Mouse (Mus musculus) thymus, postnatal 36 days (tissue): ENCODE results near the gene Tacc3.

ENCODE experiments used
- DNase-seq, 2 experiments: peaks; one replicate each; pipeline ENCODE4 v3.0.0; 2022; ENCODE audit warnings: mixed read lengths in 2 of 2

Gene Tacc3

DNA sequence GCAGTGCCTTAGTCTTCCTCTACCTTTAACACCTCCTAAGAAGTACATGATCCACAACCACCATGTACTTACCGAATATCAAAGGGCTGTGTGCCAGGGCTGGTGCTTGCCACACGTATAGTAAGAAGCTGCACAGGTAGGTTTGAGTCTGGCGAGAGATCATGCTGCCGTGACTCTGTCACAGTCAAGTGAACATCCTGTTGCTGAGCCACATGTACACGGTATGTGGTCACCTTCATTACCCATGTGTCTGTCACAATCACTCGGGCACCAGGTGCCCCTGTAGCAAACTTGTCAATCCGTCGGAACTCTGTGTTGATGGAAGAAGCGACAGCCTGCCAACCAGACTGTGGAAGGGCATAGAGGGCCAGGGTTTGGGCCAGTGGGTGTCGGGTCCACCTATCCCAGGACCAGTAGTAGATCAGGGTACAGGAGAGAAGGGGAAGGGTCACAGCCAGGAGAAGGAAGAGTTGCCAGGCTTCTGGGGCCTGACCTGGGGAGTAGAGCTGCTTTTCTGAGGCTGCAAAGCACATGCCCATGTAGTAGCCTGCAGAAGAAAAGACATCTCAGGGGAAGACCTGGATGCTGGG is 2.6 kb upstream of the Tacc3 start:
- no peak for DNase-seq

DNA sequence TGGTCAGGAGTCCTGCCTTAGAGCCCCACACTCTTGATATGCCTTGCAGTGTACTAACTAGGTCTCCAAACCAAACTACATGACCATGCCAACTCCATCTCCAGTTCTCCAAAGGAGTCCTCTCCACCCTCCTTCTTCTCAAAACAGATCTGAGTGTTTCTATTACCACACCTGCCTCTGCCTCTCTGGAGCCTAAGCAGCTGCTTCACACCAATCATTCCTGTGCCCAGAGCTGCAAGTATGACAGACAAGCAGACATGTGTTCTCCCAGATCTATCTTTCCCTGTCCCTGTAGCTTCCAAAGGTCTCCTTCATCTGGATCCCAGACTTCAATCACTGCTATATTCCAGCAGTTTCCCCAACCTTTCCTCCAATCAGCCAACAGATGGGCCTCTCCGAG is 1.2 kb upstream of the Tacc3 start:
- no peak for DNase-seq

DNA sequence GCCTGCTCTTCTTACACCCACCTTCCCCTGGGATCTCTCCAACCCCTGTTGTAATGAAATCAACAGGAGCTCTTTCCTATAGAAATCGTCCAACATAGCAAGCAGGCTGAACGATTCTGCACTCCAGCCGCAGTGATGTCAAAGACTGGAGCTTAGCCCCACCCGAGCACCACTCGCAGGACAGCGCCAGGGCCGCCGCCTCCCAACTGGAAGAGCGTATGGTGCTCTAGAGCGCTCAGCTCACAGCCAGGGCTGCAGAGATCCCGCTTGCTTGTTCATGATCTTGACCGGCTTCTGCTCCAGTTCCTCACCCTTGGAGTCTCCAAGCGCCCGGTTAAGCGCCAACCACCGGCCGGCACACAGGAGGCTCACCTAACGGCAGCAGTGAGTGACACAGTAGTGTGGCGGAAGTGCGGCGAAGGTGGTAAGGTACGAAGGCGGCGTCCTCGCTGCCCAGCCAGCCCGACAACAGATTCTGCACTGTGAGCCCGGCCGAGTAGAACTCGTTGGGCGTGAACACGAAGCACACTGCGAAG is 609 bp upstream of the Tacc3 start:
- no peak for DNase-seq

DNA sequence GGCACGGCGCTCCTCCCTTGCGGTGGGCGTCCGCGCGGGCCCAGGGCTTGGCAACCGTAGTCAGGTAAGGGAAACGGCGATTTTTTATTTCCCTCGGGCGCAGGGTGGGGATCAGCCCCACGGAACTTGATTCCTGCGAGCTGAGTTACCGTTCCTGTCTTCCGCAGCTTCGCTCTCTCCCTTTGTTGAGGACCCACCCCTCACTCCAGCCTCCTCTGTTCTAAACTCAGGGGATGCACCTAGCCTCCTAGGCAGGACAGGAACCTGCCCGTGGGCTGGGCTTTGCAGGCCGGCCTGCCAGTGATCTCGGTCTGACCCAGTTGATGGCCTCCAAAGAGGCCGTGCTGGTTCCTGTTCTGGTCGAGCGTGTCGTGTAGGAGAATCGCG is 729 bp downstream of the Tacc3 start:
- no peak for DNase-seq

DNA sequence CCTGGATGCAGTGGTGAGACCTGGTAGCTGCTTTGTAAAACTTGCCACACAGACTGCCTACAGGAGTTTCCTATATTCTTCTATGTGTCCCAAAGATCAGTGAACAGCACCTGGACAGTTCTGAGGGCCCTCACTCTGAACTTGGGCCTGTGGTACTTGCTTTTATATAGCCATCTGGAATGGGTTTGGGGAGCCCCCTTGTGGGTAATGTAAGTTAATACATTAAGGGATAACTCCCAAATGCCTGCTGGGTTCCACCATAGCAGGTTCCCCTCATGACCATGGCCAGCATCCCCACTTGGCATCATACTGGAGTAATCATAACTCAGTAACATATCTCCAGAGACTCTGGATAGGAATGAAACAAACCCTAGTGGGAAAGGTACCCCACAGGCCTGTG is 10.3 kb downstream of the Tacc3 start:
- DNase-seq: peak in 1 of 2 experiments; percentile 30

DNA sequence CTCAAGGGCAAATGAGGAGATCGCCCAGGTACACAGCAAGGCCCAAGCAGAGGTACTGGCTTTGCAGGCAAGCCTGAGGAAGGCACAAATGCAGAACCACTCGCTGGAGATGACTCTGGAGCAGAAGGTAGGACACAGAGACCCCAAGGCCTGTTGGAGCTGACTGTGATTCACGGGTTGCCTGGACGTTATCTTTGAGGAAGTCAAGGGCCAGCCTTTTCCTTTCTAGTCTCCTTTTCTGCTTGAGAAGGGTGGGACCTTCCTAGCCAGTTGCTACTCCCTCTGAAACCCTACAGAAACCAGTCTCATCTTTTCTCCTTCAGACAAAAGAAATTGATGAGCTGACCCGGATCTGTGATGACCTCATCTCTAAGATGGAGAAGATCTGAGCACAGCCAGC is 13.7 kb downstream of the Tacc3 start:
- no peak for DNase-seq

DNA sequence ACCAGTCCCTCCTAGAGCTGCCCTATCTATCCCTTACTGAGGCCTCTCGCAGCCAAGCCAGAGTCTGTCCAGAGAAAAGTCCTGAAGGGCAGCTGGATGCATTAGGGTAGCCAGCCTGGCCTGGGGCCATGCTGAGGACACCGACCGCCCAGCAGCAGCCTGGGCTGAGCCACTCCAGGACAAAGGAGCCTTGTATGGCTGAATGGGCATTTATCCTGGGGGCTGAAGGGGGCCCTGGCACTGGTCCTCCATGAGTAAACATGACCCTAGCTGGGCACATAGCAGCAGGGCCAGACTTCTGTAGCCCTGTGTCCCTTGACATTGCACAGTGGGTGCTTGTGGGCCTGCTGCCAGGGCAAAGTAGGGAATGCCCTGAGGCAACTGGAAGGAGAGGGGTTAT is 16.5 kb downstream of the Tacc3 start:
- DNase-seq: no peak

DNA sequence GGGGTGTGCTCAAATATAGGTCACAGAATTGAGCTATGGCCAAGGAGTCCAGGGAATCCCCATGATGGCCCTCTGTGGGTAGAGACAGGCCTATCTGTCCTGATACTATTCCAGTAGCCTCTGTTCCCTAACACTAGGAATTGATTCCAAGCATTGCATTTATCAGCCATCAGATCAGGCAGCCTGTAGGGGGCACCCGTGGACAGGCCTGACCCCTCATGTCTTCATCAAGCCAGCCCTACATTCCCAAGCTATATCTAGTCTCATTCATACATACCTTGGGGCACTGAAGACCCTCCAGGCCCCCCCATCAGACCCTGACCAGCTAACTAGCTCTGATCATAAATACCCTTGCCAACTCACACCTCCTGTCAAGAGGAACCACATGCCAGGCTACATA is 18.0 kb downstream of the Tacc3 start:
- peak in 1 of 2 experiments; percentile 39 for DNase-seq

DNA sequence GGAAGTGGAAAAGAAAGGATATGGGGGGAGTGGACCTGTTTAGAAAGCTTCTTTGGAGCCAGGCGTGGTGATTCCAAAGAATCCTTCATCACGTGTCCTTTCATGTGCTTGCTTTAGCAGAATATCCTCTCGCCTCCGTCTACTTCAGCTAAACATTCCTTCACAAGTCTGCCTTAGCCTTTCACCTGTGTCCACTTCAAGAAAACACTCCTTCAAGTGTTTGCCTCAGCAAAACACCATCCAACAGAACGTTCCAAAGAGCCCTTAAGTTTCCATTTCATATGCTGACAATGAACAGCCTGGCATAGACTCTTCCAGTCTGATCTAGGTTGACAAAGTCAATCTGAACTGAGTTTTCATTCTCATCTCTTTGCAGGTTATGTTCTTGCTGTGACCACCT is 20.3 kb downstream of the Tacc3 start:
- DNase-seq: no peak

DNA sequence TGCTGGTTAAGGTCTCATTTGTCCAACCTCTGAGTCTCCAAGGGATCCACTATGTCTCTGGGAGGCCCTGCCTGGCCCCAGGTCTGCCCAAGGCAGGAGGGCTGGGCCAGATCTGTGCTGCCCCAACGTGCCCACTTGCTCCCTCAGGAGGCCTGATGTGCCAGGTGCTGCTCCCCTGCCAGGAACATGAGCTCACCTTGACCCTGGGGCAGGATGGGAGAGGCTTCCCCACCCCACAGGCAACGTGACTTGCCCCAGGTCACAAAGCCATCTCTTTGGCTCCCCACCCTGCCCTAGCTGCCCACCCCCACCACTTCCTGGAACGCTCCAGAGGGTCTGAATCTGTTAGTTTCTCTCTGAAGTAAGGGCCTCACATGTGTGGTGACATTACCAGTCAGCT is 23.1 kb downstream of the Tacc3 start:
- DNase-seq: no peak

DNA sequence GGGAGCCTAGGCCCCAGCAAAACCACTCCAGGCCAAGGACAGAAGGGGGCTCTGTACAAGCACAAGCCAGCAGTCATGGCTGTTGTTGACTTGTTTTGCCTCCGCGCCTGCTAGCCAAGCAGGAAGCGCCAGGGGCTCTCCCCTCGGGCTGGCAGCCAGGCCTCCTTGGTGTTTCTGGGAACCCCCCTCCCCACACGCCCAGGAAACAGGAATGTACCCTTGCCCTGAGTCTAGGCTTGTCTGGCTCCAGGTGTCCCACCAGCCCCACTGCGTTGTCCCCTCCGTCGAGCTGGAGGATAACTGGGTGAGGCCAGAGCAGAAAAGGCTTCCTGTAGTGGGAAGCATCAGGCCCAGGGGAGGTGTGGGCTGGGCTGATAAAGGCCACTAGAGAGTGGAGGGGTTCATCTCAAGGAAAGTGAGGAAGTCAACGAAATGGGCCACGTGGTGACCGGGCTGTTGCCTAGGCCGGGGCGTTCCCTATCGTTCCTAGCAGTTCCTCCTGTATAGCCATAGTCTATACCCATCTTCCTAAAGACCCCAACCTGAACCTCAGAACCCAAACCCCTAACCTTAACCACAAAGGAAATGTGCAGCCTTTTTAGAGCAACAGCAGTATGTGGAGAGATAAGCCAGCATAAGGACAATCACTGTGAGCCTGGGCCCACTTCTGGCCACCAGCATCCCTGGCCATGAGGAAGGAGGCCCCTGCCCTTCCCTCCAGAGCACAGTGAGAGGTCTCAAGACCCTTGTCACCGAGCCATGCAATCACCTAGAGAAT is 23.9 kb downstream of the Tacc3 start:
- DNase-seq: no peak

DNA sequence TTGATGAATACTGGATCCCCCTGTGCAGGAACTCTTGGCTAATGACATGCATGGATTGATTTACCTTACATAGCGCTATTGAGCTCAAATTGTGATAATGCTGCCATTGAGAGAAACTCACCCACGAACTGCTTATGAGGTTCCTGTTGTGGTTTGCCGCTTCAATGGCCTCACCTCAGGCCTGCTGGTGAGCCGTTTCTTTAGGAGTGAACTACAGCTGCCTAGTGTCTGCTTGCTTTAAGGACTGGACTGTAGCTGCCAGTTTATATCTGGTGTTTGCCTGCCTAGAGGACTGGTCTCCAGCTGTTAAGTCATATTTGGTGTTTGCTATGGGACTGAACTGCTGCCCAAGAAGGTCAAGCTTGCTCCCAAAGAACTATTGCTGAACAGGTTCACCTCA is 25.0 kb downstream of the Tacc3 start:
- DNase-seq: no peak

DNA sequence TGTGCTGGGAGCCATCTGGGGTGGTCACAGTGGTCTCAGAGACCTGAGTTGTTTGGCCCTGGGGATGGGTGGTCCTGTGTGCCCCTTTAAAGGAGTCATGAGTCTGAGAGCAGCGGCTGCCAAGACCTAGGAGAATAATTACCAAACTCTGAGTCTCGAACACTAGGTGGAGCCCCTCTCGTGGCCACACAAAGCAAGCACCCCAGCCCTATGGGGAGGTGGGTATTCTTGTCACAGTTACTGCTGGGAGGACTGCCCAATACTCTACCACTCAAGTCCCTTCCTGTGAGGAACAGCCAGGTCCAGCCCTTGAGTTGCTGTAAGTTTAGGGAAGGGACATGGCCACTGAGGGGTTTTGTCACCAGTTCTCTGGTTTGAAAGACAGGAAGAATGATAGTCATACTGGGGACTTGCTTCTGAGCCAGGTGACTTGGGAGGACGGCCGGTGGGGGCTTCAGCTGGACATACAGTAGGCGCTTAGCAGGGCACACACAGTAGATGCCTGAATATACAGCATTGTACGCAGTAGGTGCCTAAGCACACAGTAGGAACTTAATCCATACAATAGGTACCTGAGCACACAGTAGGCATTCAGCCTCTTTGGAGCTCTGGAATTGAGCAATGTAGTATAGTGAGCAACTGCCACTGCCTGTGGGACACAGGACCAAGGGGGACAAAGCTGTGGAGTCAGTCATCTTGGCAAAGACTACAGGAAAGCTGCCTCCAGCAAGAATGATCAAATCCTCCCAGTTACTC is 26.1 kb downstream of the Tacc3 start:
- DNase-seq: no peak

DNA sequence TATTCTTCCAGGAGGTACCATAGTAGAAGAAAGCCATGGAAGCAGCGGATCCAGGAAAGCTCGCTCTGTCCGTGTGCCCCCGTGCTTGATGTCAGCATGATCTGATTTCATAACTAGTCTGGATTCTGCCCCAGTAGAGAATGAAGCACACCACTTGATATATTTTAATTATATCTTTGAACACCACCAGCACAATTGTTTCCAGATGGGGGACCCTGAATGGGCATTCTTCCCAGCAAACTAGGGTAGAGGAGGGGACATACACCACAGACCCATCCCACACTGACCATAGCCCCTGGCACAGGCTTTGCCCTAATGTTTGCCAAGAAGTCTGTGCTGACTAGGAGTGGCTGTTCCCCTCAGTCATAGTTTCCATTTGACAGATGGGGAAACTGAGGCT is 27.0 kb downstream of the Tacc3 start:
- no peak for DNase-seq

DNA sequence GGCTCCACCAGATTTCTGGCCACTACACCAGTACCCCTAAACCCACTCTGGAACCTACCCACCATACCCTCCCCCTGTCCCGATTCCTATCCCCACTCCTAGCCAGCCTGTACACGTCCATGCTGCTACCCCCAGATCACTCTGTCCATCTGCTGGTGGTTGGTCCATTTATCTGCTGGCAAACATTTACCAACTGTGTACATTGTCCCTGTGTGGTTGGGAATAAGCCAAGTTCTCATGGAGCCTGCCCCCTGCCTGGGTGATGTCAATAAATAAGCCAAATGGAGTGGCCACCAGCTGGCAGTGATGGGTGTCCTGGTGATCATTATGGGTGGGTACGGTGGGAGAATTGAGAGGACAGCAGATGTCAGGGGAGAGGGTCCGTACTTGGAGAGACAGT is 29.2 kb downstream of the Tacc3 start:
- DNase-seq: no peak

DNA sequence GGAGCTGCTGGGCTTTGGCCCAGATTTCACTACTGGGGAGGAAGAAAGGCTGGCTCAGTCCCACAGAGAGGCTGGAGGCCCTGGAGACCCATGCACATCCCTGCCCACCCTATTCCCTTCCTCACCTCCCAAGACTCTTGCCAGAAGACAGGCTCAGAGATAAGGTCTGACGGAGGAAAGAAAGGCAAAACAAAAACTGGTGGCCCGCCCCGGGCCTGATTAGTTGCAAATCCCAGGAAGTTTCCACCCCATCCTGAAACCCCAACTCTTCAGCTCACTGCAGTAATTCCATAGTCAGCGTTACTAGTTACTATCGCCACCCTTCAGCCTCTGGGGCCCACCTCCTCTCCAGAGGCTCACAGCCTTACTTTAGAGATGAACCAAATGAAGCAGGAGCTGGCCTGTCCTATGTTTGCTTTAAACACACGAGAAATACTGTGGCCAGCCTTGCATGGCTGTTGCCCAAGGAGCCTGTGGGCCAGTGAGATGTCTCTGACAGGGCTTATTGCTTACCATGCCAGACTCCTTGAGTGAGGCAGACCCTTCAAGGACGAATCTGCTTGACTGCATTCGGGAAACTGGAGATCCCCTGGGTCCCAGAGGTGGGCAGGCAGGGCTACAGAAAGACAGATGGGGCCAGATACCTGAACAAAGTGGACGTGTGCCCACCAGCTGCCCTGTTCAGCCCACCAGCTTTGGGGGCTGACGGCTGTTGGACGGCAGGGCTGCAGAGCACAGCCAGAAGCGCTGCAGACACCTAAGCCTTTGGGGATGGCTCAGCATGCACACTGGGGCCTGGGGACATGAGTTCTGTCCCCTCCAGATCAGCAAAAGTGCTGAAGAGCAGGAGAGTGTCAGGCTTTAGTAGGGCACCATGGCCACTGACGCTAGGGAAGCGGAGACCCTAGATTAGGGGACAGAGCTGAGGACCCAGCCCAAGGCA is 30.6 kb downstream of the Tacc3 start:
- no peak for DNase-seq

DNA sequence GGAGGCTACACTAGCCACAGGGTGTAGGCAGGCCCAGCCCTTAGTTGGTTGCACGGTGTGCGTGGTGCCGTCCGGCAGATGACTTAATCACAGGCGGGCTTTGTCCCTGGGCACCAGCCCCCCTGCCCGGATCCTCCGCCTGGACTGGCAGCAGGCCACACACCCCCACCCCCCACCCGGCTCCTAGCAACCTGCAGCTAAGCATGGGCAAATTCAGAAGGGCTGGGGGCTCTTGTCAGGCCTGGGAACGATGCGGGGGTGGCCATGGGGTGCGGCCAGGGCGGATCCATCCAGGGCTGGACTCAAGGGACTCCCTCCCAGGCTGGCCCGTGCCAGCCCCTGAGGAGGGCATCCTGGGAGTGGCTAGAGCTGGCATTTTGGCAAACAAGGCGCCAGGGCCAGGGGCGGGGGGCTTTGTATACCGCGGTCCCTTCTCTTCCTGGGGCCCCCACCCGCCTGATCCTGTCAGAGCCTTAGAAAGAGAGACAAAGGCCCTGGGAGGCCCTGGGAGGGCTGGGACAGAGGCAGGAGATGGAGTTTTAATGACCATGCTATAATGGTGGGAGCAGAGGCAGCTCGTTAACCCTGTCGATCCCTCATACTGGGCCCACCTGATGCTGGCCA is 31.4 kb downstream of the Tacc3 start:
- no peak for DNase-seq

DNA sequence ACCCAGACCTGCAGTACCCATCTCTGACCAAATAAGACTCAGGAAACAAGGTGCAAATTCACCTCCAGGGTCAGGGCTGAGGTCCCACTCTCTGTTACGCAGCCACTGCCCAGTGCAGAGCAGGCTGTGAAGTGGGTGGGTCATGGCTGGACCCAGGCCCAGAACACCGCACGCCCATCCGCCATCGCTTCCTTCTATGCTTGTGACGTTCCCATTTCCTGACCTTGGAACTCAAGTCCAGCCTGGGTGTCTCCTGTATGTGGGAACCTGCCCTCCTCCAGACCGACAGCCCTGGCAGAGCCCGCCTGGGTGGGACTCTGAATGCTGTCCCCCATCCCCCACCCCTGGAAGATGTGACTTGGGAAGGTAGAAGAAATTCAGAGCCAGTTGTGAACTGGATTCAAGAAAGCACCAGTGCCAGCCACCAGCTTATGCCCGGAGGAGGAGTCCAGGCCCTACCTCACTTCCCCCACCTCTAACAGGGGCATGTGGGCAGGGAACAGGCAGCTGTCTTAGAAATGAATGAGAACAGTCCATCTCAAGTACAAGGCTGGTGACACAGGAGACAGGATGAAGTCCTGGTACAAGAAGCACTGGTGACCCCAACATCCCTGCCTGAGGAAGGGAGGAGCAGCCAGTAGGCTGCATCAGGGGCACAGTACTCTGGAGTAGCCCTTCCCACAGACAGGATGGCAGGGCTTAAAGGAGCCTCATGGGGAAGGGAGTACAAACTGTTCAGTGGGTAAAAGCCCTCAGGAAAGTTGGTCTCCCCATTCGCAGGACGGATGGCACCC is 32.1 kb downstream of the Tacc3 start:
- no peak for DNase-seq

DNA sequence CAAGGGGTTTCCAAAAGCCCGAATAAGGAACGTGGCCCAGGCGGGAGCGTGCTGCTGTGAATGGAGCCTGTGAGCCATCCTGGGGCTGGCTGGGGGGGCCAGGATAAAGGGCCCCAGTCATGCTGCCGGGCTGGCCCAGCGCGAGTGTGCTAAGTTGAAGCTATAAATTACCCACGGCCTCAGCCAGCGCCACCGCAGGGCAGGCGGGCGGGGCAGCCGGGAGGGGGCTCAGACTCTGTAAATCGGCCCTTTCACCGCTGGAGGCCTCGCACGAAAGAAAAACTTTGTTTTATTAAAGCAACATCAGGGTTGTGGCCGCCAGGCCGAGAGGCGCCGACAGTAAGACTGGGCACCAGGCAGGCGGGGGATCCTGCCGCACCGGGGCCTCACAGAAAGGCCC is 34.5 kb downstream of the Tacc3 start:
- DNase-seq: no peak

DNA sequence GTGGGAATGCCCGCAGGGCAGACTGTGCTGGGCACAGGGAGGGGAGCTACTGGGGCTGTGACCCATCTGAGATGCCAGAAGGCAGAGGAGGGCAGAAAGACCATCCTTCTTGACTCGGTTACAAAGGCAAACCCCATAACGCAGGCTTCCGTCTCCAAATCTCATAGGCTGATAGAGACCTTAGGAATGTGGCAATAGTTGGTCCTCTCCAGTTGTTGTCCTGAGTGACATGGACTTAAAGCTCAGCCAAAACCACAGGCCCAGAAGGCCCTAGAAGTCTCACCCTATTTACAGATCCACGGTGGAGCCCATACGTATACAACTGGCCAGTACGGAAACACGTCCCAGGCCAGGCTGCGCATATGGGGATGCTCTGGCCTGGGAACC is 36.5 kb downstream of the Tacc3 start:
- DNase-seq: no peak
